Mouse (Mus musculus) hindbrain, embryonic 11.5 days (tissue): ENCODE results near the gene Asl. TPM values are rescaled to one million over a fixed set of nuclear protein-coding genes. Genes with fewer than 3 reads are reported as not detected.
"Not testable (repeated sequence)": the region's sequence is repeated elsewhere in the genome, so short reads cannot be mapped to it uniquely, and the experiment has no call there.

Experiments
- ATAC-seq: fragments of 200-750 bp; cut with Nextera tagmentation; 2 replicates; pipeline ENCODE4 v1.8.0; 2017; ENCODE audit warnings: mild to moderate bottlenecking, moderate TSS enrichment, moderate library complexity; ENCODE audit not compliant: low FRiP score
- DNase-seq: peaks from one replicate; pipeline ENCODE4 v3.0.0-alpha.2; 2015; ENCODE audit warnings: low spot score
- H3K27ac ChIP-seq: fragments of 300-500 bp; sonication (generic); 2 replicates; pipeline ENCODE4 v1.5.1; 2014; ENCODE audit warnings: mild to moderate bottlenecking, low read depth, low read length
- H3K27me3 ChIP-seq: fragments of 300-500 bp; sonication (generic); 2 replicates; pipeline ENCODE4 v1.6.1; 2014; ENCODE audit warnings: mild to moderate bottlenecking, low read length, moderate library complexity, mixed read lengths; ENCODE audit not compliant: control insufficient read depth, insufficient read depth
- H3K36me3 ChIP-seq: fragments of 300-500 bp; sonication (generic); 2 replicates; pipeline ENCODE4 v1.6.1; 2014; ENCODE audit warnings: mild to moderate bottlenecking, low read length, moderate library complexity, mixed read lengths; ENCODE audit not compliant: control insufficient read depth, insufficient read depth
- H3K4me1 ChIP-seq: fragments of 300-500 bp; sonication (generic); replicated peaks from 2 replicates; pipeline ENCODE4 v1.6.1; 2014; ENCODE audit warnings: low read length, mixed read lengths; ENCODE audit not compliant: control insufficient read depth, insufficient read depth
- H3K4me2 ChIP-seq: fragments of 300-500 bp; sonication (generic); replicated peaks from 2 replicates; pipeline ENCODE4 v1.6.1; 2014; ENCODE audit warnings: mild to moderate bottlenecking, low read depth, low read length
- H3K4me3 ChIP-seq: fragments of 300-500 bp; sonication (generic); 2 replicates; pipeline ENCODE4 v1.5.1; 2014; ENCODE audit warnings: low read depth, low read length
- H3K9ac ChIP-seq: fragments of 300-500 bp; sonication (generic); 2 replicates; pipeline ENCODE4 v1.6.1; 2014; ENCODE audit warnings: low read depth, low read length
- H3K9me3 ChIP-seq: fragments of 300-500 bp; sonication (generic); 2 replicates; pipeline ENCODE4 v1.6.1; 2016; ENCODE audit warnings: low read length; ENCODE audit not compliant: control insufficient read depth
- WGBS: fragments of 180-500 bp; shearing (Covaris S2); extraction: QIAGEN DNeasy Blood & Tissue Kit; methylation state at CpG from one replicate; pipeline ENCODE4 v1.1.7; 2014; 5-methylcytosine and 5-hydroxymethylcytosine counted together
- polyA plus RNA-seq: library from polyadenylated mRNA; unstranded; fragments of >200 nt; fragmentation: Nextera tagmentation; extraction: Ambion mirVana; gene quantifications from 2 replicates; pipeline ENCODE4 v1.2.1, GENCODE M21; 2014

Asl gene
- polyA plus RNA-seq, 1 experiment from 2014 or later: 34.1 TPM

DNA sequence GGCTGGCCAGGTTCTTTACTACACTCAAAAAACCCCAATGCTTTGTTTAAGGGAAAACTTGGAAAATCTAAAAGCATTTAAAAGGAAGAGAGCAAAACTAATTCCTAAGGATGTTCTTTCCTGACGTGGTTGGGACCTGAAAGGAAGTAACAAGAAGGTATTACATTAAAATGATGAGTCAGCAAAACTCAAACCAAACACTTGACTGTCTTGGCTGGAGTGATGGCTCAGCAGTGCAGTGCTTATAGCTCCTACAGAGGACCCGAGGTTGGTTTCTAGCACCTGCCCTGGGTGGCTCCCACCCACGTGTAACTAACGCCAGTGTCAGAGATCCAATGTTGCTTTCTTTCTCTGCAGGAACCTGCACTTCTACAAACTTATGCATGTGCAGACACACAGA is 12.2 kb upstream of the Asl start:
- H3K27ac ChIP-seq: no peak overlapping the region
- DNase-seq: no peak
- no peak overlapping the region for H3K4me2 ChIP-seq
- H3K4me3 ChIP-seq: no peak overlapping the region
- 92% methylated on average over 4 of the region's 4 CpGs for WGBS
- no peak overlapping the region for H3K9ac ChIP-seq
- no peaks in the 10 kb centered on the region for H3K4me1 ChIP-seq
- ATAC-seq: no peak
- H3K27me3 ChIP-seq: no peaks in the 10 kb centered on the region
- H3K36me3 ChIP-seq: peaks cover 8% of the 10 kb centered on the region; the same call in 1 of the 2 replicates
- H3K9me3 ChIP-seq: no peaks in the 10 kb centered on the region

DNA sequence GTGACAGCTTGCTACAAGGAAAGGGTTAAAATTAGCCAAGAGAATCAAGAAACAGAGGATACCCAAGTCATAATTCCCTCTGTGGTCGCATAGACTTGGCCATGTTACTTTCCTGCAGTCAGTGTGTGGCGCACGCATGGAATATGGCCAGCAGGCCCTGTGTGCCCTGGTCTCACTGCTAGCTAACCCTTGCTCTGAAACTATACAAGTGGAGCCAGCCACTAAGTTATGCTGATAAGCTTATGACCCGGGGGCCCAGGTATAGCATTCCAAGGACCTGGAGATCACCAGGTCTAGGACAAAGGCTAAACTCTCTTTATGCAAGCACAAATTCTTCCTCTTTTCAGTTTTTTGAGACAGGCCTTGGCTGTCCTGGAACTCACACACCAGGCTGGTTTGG is 11.8 kb upstream of the Asl start:
- 95% methylated on average over 4 of the region's 4 CpGs for WGBS
- peaks cover 8% of the 10 kb centered on the region; the same call in 1 of the 2 replicates for H3K36me3 ChIP-seq
- no peak overlapping the region for H3K4me2 ChIP-seq
- no peak overlapping the region for H3K27ac ChIP-seq
- no peak overlapping the region for H3K9ac ChIP-seq
- no peak for ATAC-seq
- no peaks in the 10 kb centered on the region for H3K27me3 ChIP-seq
- no peak overlapping the region for H3K4me3 ChIP-seq
- DNase-seq: no peak
- H3K9me3 ChIP-seq: no peaks in the 10 kb centered on the region
- H3K4me1 ChIP-seq: no peaks in the 10 kb centered on the region

DNA sequence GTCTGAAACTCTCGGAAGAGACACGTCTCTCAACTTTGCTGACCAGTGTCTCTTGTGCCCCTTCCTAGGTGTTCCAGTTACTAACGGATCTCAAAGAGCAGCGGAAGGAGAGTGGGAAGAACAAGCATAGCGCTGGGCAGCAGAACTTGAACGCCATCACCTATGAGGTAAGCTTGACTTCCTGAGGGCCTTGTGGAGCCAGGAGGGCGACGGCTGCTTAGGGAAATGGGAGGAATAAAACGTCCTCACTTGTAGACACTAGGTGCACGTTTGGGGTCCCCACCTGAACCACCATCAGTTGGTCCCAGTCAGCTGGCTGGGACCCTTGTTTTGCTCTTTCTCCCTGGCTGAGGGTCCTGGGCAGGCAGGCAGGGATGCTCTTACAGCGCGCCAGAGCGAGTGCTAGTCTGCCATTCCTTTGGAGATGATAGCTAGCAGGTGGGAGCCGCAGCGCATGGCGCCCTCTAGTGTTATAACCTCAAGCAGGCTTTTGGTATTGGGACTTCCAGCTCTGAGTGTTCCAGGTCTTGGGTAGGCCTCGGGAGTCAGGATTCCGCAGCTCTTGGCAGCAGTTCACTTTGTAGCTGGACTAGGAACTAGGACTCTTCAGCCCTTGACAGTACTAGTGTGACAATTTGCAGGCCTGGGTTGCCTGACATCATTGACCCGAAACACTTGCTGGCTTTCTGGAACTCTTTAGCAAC is 8.9 kb upstream of the Asl start:
- 71% methylated on average over 19 of the region's 19 CpGs for WGBS
- ATAC-seq (no peak), DNase-seq (peak; percentile 75)
- H3K27me3 ChIP-seq: no peaks in the 10 kb centered on the region
- no peaks in the 10 kb centered on the region for H3K4me1 ChIP-seq
- H3K9me3 ChIP-seq: no peaks in the 10 kb centered on the region
- peaks cover 8% of the 10 kb centered on the region; the same call in 1 of the 2 replicates for H3K36me3 ChIP-seq
- no peak overlapping the region for H3K4me3 ChIP-seq
- H3K4me2 ChIP-seq: no peak overlapping the region
- H3K27ac ChIP-seq: no peak overlapping the region
- H3K9ac ChIP-seq: no peak overlapping the region

DNA sequence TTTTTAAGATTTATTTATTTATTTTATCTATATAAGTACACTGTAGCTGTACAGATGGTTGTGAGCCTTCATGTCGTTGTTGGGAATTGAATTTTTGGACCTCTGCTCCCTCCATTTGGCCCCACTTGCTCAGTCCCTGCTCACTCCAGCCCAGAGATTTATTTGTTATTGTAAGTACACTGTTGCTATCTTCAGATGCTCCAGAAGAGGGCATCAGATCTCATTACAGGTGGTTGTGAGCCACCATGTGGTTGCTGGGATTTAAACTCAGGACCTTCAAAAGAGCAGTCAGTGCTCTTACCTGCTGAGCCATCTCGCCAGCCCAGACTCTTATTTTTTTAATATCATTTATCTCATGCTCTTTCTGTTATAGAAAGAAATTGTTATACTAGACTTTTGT is 7.3 kb upstream of the Asl start:
- WGBS: 59% methylated on average over 2 of the region's 2 CpGs
- not testable (repeated sequence) for ATAC-seq, H3K36me3 ChIP-seq

DNA sequence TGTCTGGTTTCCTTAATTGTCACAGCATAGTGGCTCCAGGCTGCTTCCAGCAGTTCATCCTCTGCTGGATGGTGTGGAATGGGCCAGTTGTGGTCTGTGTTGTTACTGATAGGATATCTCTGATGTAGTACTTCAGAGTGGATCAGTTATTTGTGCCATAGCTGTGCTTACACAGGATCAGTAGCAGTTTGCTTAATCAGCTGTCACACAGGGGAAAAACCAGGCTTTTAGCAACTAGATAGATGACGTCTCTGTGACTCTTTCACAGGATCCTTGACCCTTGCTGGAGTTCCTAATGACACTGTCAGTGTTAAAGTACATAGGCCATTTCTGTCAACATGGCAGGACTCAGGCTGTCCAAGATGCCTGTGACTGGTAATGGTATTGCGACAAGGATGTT is 4.8 kb upstream of the Asl start:
- 81% methylated on average over 2 of the region's 2 CpGs for WGBS
- H3K9ac ChIP-seq: no peak overlapping the region
- no peaks in the 10 kb centered on the region for H3K27me3 ChIP-seq
- 0 out of 2 replicates have a peak, but pooled peaks cover 2% of the 10 kb centered on the region for H3K36me3 ChIP-seq
- no peak overlapping the region for H3K4me3 ChIP-seq
- no peak overlapping the region for H3K27ac ChIP-seq
- H3K9me3 ChIP-seq: no peaks in the 10 kb centered on the region
- no peak overlapping the region for H3K4me2 ChIP-seq
- no peak for DNase-seq
- no peak for ATAC-seq
- no peaks in the 10 kb centered on the region for H3K4me1 ChIP-seq

More for the DNA sequence above, 7.3 kb upstream of the Asl start:
- H3K27me3 ChIP-seq, H3K4me1 ChIP-seq, H3K9ac ChIP-seq, DNase-seq, H3K4me2 ChIP-seq, H3K4me3 ChIP-seq, H3K9me3 ChIP-seq, H3K27ac ChIP-seq: not testable (repeated sequence)

DNA sequence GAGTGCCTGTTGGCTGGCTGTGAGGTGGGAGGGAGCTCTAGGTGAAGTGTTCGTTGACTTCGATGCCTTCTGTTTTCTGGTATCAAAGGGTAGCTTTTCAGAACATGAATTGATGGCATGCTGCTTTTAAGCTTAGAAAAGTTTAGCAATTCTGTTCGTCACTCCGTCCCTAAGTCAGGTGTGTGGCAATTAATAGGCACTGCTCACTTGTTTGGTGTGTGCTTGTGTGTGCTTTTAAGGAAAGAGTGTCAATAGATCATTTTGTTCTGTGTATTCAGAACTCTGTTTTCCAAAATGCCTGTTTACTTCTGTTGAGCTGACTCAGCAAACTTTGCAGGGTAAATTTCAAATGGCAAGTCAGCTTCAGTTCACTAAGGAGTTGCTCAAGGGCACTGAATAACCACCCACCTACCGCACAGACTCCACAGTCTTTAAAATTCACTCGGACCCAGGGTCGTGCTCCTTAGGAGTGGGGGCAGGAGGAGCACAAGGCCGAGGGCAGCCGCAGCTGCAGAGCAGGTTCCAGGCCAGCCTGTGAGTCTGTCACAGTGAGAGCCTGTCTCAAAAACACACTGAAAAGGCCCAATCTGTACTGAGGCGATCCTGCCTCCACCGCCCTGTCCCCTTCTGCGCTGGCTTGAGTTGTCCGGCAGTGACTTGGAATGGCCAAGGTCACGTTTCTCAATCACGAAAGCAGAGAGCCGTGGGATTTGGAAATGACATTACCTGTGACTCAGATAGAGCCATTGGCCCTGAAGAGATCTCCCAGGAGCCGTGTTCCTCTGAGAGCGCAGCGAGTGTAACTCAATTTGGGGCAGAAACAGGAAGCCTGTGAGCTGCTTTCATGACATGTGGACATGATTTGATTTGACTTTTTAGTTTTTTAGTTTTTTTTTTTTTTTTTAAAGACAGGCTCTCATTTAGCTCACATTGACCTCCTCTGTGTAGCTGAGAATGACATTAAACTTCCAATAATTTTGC is 2.7 kb upstream of the Asl start:
- H3K9me3 ChIP-seq: no peaks in the 10 kb centered on the region
- no peak for ATAC-seq
- WGBS: 94% methylated on average over 19 of the region's 19 CpGs

DNA sequence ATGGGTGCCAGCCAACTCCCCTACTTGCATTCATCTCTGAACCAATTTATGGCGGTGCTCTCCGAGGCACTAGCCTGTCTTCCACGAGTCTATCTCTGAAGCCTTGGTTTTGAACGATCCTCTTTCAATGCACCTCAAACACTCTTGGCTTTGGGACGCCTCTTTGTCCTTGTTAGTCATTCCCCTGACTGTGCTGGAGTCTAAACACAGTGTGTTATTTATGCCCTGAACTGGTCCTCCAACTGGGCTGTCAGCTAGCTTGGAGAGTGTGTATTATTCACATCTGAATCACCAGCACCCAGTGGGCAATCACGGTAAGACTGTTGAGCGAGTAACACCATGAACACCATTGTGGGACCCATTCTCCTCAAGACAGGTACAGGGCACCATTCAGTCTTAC is 1.4 kb downstream of the Asl start:
- no peak for DNase-seq
- Histone ChIP-seq H3K27ac (no peak overlapping the region), H3K9me3 (no peaks in the 10 kb centered on the region), H3K36me3 (no peaks in the 10 kb centered on the region), H3K4me1 (no peaks in the 10 kb centered on the region), H3K9ac (no peak overlapping the region), H3K27me3 (no peaks in the 10 kb centered on the region), H3K4me3 (no peak overlapping the region), H3K4me2 (no peak overlapping the region)
- 84% methylated on average over 7 of the region's 7 CpGs for WGBS
- ATAC-seq: no peak

More for the DNA sequence above, 2.7 kb upstream of the Asl start:
- no peak overlapping the region for H3K27ac ChIP-seq
- no peaks in the 10 kb centered on the region for H3K36me3 ChIP-seq
- H3K4me1 ChIP-seq: no peaks in the 10 kb centered on the region
- no peak overlapping the region for H3K4me3 ChIP-seq
- no peak overlapping the region for H3K9ac ChIP-seq
- H3K27me3 ChIP-seq: no peaks in the 10 kb centered on the region
- no peak for DNase-seq
- H3K4me2 ChIP-seq: no peak overlapping the region

DNA sequence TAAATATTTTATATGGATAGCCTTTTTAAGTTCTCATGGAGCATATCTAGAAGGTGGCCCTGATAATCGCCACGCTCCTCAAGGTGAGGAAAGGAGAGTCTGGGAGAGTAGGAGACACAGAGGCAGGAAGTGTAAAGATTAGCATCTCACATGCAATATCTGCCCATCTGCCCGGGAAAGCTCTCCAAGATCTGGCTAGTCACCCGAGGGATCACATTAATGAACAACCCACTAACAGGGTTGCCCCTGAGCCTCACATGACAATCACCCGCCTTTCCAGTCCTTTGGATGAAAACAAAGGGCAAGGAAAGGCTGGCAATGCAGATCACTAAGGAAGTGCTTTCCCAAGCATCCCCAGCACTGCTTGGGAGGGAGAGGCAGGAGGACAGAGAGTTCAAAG is 1.9 kb downstream of the Asl start:
- Histone ChIP-seq H3K36me3 (no peaks in the 10 kb centered on the region), H3K4me1 (no peaks in the 10 kb centered on the region), H3K9me3 (no peaks in the 10 kb centered on the region), H3K9ac (no peak overlapping the region), H3K27me3 (no peaks in the 10 kb centered on the region), H3K4me2 (no peak overlapping the region), H3K4me3 (no peak overlapping the region), H3K27ac (no peak overlapping the region)
- ATAC-seq (no peak), DNase-seq (no peak)
- WGBS: 74% methylated on average over 5 of the region's 5 CpGs
